Mouse (Mus musculus) ES-Bruce4 (cell line): ENCODE results near the gene Ctdspl.

Experiments used
- CTCF ChIP-seq: IDR thresholded peaks from one replicate; pipeline ENCODE4 v1.8.1; 2011; ENCODE audit warnings: low read depth, low read length
- POLR2A ChIP-seq: IDR thresholded peaks from one replicate; pipeline ENCODE4 v1.8.1; 2011; ENCODE audit warnings: low read length; ENCODE audit not compliant: insufficient read depth

GRCm38 (mm10) chr9:118913613-118914012 is 12.6 kb upstream of the Ctdspl start:
- TF ChIP-seq POLR2A (no peak), CTCF (no peak)
